ENCODE assay signal across 24 mouse cellular contexts in genomic region chr15:96204623-96205022, GRCm38 (mm10).
"Had no signal": no experiment of that assay in that cellular context is flagged by ENCODE, and none has a peak within 500 bp of the region (broad histone marks: within the 10 kb centered on the region; RNA-seq: fewer than 3 reads in every experiment).

No protein-coding gene starts in this region.

- H3K27me3 ChIP-seq: heart, embryonic 13.5 days; heart, embryonic 15.5 days; hindbrain, embryonic 13.5 days; hindbrain, embryonic 15.5 days; kidney, embryonic 15.5 days; limb, embryonic 13.5 days; limb, embryonic 15.5 days; liver, embryonic 12.5 days had no signal

- H3K9me3 ChIP-seq: heart, embryonic 10.5 days; heart, embryonic 13.5 days; heart, embryonic 15.5 days; hindbrain, embryonic 13.5 days; kidney, embryonic 15.5 days; limb, embryonic 13.5 days; limb, embryonic 15.5 days; liver, embryonic 12.5 days had no signal

- H3K27ac ChIP-seq: heart, embryonic 10.5 days; heart, embryonic 13.5 days; heart, embryonic 15.5 days; hindbrain, embryonic 13.5 days; hindbrain, embryonic 15.5 days; hindbrain, postnatal 0 days; kidney, embryonic 15.5 days; limb, embryonic 13.5 days; limb, embryonic 15.5 days; liver, embryonic 12.5 days; liver, embryonic 14.5 days had no signal

- DNase-seq: gastrocnemius, postnatal 14 days; heart, adult 18-20 months; heart, postnatal 14 days; heart, postnatal 36 days; kidney, adult 11 months; kidney, adult 2 months; kidney, adult 9 months; kidney, postnatal 10 days; kidney, postnatal 25 days; layer of hippocampus, adult 9-11 months; layer of hippocampus, postnatal 36 days; left cerebral cortex, postnatal 4 days had no signal

- H3K4me3 ChIP-seq: heart, embryonic 10.5 days; heart, embryonic 13.5 days; heart, embryonic 15.5 days; hindbrain, embryonic 13.5 days; hindbrain, embryonic 15.5 days; kidney, embryonic 15.5 days; limb, embryonic 13.5 days; limb, embryonic 15.5 days; liver, embryonic 12.5 days had no signal

- H3K9ac ChIP-seq: heart, embryonic 13.5 days; heart, embryonic 15.5 days; hindbrain, embryonic 13.5 days; hindbrain, embryonic 15.5 days; kidney, embryonic 15.5 days; limb, embryonic 13.5 days; limb, embryonic 15.5 days; liver, embryonic 12.5 days; liver, embryonic 14.5 days had no signal

- H3K36me3 ChIP-seq: heart, embryonic 10.5 days; heart, embryonic 13.5 days; heart, embryonic 15.5 days; hindbrain, embryonic 13.5 days; hindbrain, embryonic 15.5 days; kidney, embryonic 15.5 days; limb, embryonic 13.5 days; limb, embryonic 15.5 days; liver, embryonic 12.5 days had no signal

- ATAC-seq: hindbrain, postnatal 0 days; intestine, embryonic 16.5 days; liver, embryonic 12.5 days had no signal

- H3K4me2 ChIP-seq: heart, embryonic 13.5 days; heart, embryonic 15.5 days; hindbrain, embryonic 13.5 days; hindbrain, embryonic 15.5 days; kidney, embryonic 15.5 days; limb, embryonic 13.5 days; limb, embryonic 15.5 days; liver, embryonic 12.5 days had no signal

- H3K4me1 ChIP-seq: heart, embryonic 10.5 days; hindbrain, embryonic 15.5 days; kidney, embryonic 15.5 days; limb, embryonic 13.5 days; limb, embryonic 15.5 days; liver, embryonic 12.5 days had no signal
